In genomic region chr8:116994016-116994716, GRCm38 (mm10) we compare ENCODE assay signal across 1 mouse cellular context.
TF ChIP-seq lines count a peak whose summit lies in the region.

No protein-coding gene starts in this region.

TF ChIP-seq in MEL, 35 proteins besides CTCF, POLR2A, EP300 and RAD21 (continued from another document):
- TF ChIP-seq TAL1 (IDR thresholded peaks at IDR 0.05; ENCODE audit: low read length) (no peak), ZNF384 (IDR thresholded peaks at IDR 0.05; ENCODE audit: low read depth, low read length) (no peak), MYB (IDR thresholded peaks at IDR 0.05; ENCODE audit: low read depth, low read length) (no peak)
